Mouse (Mus musculus): Measurements from ENCODE around the gene Slc16a5.

- TF ChIP-seq CTCF (conservative IDR thresholded peaks at IDR 0.05; ENCODE audit: low read length) (no peak), POU5F1 (IDR thresholded peaks at IDR 0.05; ENCODE audit: borderline replicate concordance, low read length) (no peak)
Observed at GRCm38 (mm10) chr11:115485155-115485554, 22.9 kb downstream of the Slc16a5 start.

Measured in E14TG2a.4 (cell line).